In the genomic region with DNA sequence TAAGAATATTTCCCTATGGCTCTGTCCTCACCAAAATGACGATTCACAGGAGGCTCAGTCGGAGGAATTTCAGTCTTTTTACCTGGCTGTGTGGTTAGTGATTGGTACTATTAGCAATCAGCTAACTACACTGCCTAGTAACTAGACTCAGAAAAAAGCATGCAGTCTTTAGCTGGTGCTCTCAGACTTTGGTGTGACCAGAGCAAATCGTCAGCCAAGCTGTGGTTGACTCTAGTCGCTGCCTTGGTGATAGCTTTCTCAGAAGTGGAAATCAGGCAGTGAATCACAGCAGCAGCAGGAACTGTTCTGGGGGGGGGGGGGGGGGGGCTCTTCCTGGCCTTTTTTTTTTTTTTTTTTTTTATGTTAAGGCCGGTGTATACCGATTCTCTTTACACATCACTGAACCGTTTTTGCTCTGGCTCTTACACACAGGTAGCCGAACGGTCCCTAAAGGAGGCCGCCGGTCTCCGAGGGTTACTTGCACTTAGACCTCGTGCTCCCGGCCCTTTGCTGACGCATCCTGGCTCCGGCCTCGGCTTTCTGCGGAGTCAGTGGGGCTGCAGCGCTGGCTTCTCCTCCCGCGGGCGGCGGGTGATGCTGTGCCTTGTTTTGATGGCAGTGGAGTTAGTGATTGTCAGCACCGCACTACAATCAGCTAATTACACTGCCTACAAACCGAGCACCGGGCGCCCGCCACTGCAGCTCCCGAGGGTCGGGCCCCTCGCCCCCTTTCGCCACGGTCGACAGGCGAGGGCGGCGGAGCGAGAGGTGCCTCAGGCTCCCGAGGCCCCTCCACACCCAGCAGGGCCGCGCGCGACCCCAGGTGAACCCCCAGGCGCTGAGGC, we compare ENCODE assay signal across 7 mouse cellular contexts. TPM values are rescaled to one million over a fixed set of nuclear protein-coding genes. Genes with fewer than 3 reads are reported as not detected.
DNase-seq lines count a peak whose midpoint lies in the region; ATAC-seq and TF ChIP-seq lines count a peak whose summit lies in the region.

No protein-coding gene starts in this region.

- no peaks in the 10 kb centered on the region for H3K9me3 ChIP-seq in hindbrain, embryonic 11.5 days (ENCODE audit: control insufficient read depth, low read length)

- TF ChIP-seq POLR2A in cerebellum, adult 2 months (IDR thresholded peaks at IDR 0.05; ENCODE audit: borderline replicate concordance, insufficient read depth, low read length), result no peak

- H3K36me3 ChIP-seq in hindbrain, embryonic 11.5 days (ENCODE audit: control insufficient read depth, insufficient read depth, low read length), result no peaks in the 10 kb centered on the region

- peak overlapping the region; percentile 100 for H3K4me2 ChIP-seq in hindbrain, embryonic 11.5 days (replicated peaks; ENCODE audit: low read depth, low read length)

- peak; percentile 57 for ATAC-seq in frontal cortex, adult (ENCODE audit: low TSS enrichment)
- ATAC-seq in hindbrain, embryonic 11.5 days (ENCODE audit: low FRiP score), result peak; percentile 81

- TF ChIP-seq CTCF in cerebellum, adult 2 months (IDR thresholded peaks at IDR 0.05; ENCODE audit: borderline replicate concordance, insufficient read depth, low read depth, low read length), result no peak

- DNase-seq in ZHBTc4 (ENCODE audit: low read depth, low spot score), result peak; percentile 74
- peak; percentile 51 to 53 for DNase-seq in cerebellum, adult 2 months
- peak; percentile 76 for DNase-seq in hindbrain, embryonic 11.5 days (ENCODE audit: low spot score)
- peak; percentile 30 to 33 for DNase-seq in layer of hippocampus, postnatal 36 days
- DNase-seq in lung, postnatal 36 days, result peak; percentile 46
- DNase-seq in right cerebral cortex, adult 2 months (ENCODE audit: low spot score in 2 of 2), result peak; percentile 38 to 50

- no peak overlapping the region for H3K27ac ChIP-seq in cerebellum, adult 2 months (ENCODE audit: insufficient read depth, low read length)
- H3K27ac ChIP-seq in hindbrain, embryonic 11.5 days (ENCODE audit: low read depth, low read length), result no peak overlapping the region

- no peaks in the 10 kb centered on the region for H3K4me1 ChIP-seq in cerebellum, adult 2 months (ENCODE audit: control insufficient read depth, insufficient read depth, low read length)
- peaks cover 4% of the 10 kb centered on the region; the same call in 1 of the 2 replicates for H3K4me1 ChIP-seq in hindbrain, embryonic 11.5 days (replicated peaks; ENCODE audit: control insufficient read depth, insufficient read depth, low read length)

- 4% methylated on average over 44 of the region's 44 CpGs for WGBS in cerebellum, adult 2 months
- 1% methylated on average over 44 of the region's 44 CpGs for WGBS in hindbrain, embryonic 11.5 days

- H3K9ac ChIP-seq in hindbrain, embryonic 11.5 days (ENCODE audit: low read depth, low read length), result peak overlapping the region; percentile 74

- H3K4me3 ChIP-seq in cerebellum, adult 2 months (replicated peaks; ENCODE audit: insufficient read depth, low read depth, low read length), result peak overlapping the region; percentile 47
- H3K4me3 ChIP-seq in hindbrain, embryonic 11.5 days (ENCODE audit: low read depth, low read length), result peak overlapping the region; percentile 60

- H3K27me3 ChIP-seq in cerebellum, adult 2 months (ENCODE audit: control insufficient read depth, insufficient read depth, low read length), result no peaks in the 10 kb centered on the region; the same call in 1 of the 2 replicates
- 0 out of 2 replicates have a peak, but pooled peaks cover 2% of the 10 kb centered on the region for H3K27me3 ChIP-seq in hindbrain, embryonic 11.5 days (ENCODE audit: control insufficient read depth, insufficient read depth, low read length)

RNA-seq across cellular contexts. Expression of a gene that starts 1.3 kb away (rescaled TPM):
- polyA plus RNA-seq in cerebellum, adult 2 months (2012; rRNA removed), result 0.29 and 0.48 TPM in 2 replicates
- polyA plus RNA-seq in hindbrain, embryonic 11.5 days (2014; fragmentation: Nextera tagmentation; extraction: Ambion mirVana), result 0.88 and 1.5 TPM in 2 replicates
- not detected for total RNA-seq in layer of hippocampus, postnatal 36 days (2021)

RNA-seq across cellular contexts. Expression of a gene that starts 26.3 kb away (rescaled TPM):
- polyA plus RNA-seq in cerebellum, adult 2 months (2012; rRNA removed), result 7.2 and 7.5 TPM in 2 replicates
- polyA plus RNA-seq in hindbrain, embryonic 11.5 days (2014; fragmentation: Nextera tagmentation; extraction: Ambion mirVana), result 1.0 and 1.6 TPM in 2 replicates
- 1 to 10 TPM; 3.8 to 5.9 TPM for total RNA-seq in layer of hippocampus, postnatal 36 days (2021)

RNA-seq across cellular contexts. Expression of a gene that starts 42.5 kb away (rescaled TPM):
- not detected in 2 replicates for polyA plus RNA-seq in cerebellum, adult 2 months (2012; rRNA removed)
- polyA plus RNA-seq in hindbrain, embryonic 11.5 days (2014; fragmentation: Nextera tagmentation; extraction: Ambion mirVana), result not detected in 2 replicates
- total RNA-seq in layer of hippocampus, postnatal 36 days (2021), result not detected
